ENCODE assay signal across 8 mouse cellular contexts in genomic region chr5:72503531-72504523, GRCm38 (mm10). TPM values are rescaled to one million over a fixed set of nuclear protein-coding genes. Genes with fewer than 3 reads are reported as not detected.
A peak's percentile ranks its signal among the peaks of the same experiment; 100 is the strongest.
DNase-seq lines count a peak whose midpoint lies in the region; ATAC-seq lines count a peak whose summit lies in the region.

Corin (minus strand) TSS chr5:72504473.

- peak within 1 kb of the TSS; percentile 41 for H3K4me3 ChIP-seq in embryonic facial prominence, embryonic 12.5 days
- H3K4me3 ChIP-seq in liver, embryonic 13.5 days (replicated peaks): peak within 1 kb of the TSS; percentile 32
- peak within 1 kb of the TSS; percentile 45 for H3K4me3 ChIP-seq in stomach, embryonic 16.5 days (replicated peaks; ENCODE audit: low read length)

- peak; percentile 9 for DNase-seq in gastrocnemius, postnatal 14 days
- DNase-seq in gastrocnemius, postnatal 36 days: no peak
- peak in 1 of 2 experiments; percentile 53 for DNase-seq in heart, postnatal 36 days
- no peak for DNase-seq in liver, embryonic 13.5 days
- DNase-seq in thymus, postnatal 10 days (ENCODE audit: low spot score in 2 of 2): no peak
- DNase-seq in layer of hippocampus, adult 8-10 months (ENCODE audit: low spot score in 2 of 2): no peak

- H3K27ac ChIP-seq in embryonic facial prominence, embryonic 12.5 days: no peak within 1 kb of the TSS
- H3K27ac ChIP-seq in liver, embryonic 13.5 days: no peak within 1 kb of the TSS
- no peak within 1 kb of the TSS for H3K27ac ChIP-seq in stomach, embryonic 16.5 days (ENCODE audit: low read length)

- H3K4me2 ChIP-seq in embryonic facial prominence, embryonic 12.5 days (replicated peaks): peak within 1 kb of the TSS; percentile 61
- peak within 1 kb of the TSS; percentile 50 for H3K4me2 ChIP-seq in liver, embryonic 13.5 days
- peak within 1 kb of the TSS; percentile 77 for H3K4me2 ChIP-seq in stomach, embryonic 16.5 days (ENCODE audit: low read depth, low read length)

- H3K4me1 ChIP-seq in embryonic facial prominence, embryonic 12.5 days: peaks cover 8% of the 10 kb centered on the region; the same call in 1 of the 2 replicates
- peaks cover 8% of the 10 kb centered on the region; the same call in 1 of the 2 replicates for H3K4me1 ChIP-seq in liver, embryonic 13.5 days (replicated peaks)
- peaks cover 11% of the 10 kb centered on the region for H3K4me1 ChIP-seq in stomach, embryonic 16.5 days (ENCODE audit: control insufficient read depth, insufficient read depth, low read length)

- H3K27me3 ChIP-seq in embryonic facial prominence, embryonic 12.5 days: peaks cover 39% of the 10 kb centered on the region
- peaks cover 38% of the 10 kb centered on the region for H3K27me3 ChIP-seq in liver, embryonic 13.5 days
- peaks cover 27% of the 10 kb centered on the region for H3K27me3 ChIP-seq in stomach, embryonic 16.5 days (ENCODE audit: control insufficient read depth, insufficient read depth, low read length)

- peak within 1 kb of the TSS; percentile 32; the same call in 1 of the 2 replicates for H3K9ac ChIP-seq in embryonic facial prominence, embryonic 12.5 days
- H3K9ac ChIP-seq in liver, embryonic 13.5 days: no peak within 1 kb of the TSS
- peak within 1 kb of the TSS; percentile 37 for H3K9ac ChIP-seq in stomach, embryonic 16.5 days (ENCODE audit: low read length)

- H3K9me3 ChIP-seq in embryonic facial prominence, embryonic 12.5 days: no peaks in the 10 kb centered on the region
- no peaks in the 10 kb centered on the region for H3K9me3 ChIP-seq in liver, embryonic 13.5 days (replicated peaks)
- H3K9me3 ChIP-seq in stomach, embryonic 16.5 days (replicated peaks; ENCODE audit: control insufficient read depth, low read length): no peaks in the 10 kb centered on the region

- no peaks in the 10 kb centered on the region for H3K36me3 ChIP-seq in embryonic facial prominence, embryonic 12.5 days
- H3K36me3 ChIP-seq in liver, embryonic 13.5 days: no peaks in the 10 kb centered on the region
- no peaks in the 10 kb centered on the region for H3K36me3 ChIP-seq in stomach, embryonic 16.5 days (ENCODE audit: control insufficient read depth, insufficient read depth, low read length)

- intact Hi-C loops in gastrocnemius, postnatal 14 days (cut with DNase I; ENCODE audit: low total_unique reads): no loop called here
- intact Hi-C loops in gastrocnemius, postnatal 36 days (cut with DNase I): loop anchor here (10.0 kb wide), 1 partner anchor 149 kb away; no protein-coding TSS in a partner anchor
- intact Hi-C loops in heart, postnatal 36 days (cut with DNase I): loop anchor here (2.0 to 5.0 kb wide), 2 partner anchors 92 to 153 kb away; no protein-coding TSS in a partner anchor

- ATAC-seq in embryonic facial prominence, embryonic 12.5 days (ENCODE audit: insufficient number of reproducible peaks, insufficient read depth, low FRiP score, low TSS enrichment): peak; percentile 26; the same call in 1 of the 2 replicates
- ATAC-seq in liver, embryonic 13.5 days (ENCODE audit: low read depth): no peak
- peak; percentile 46; the same call in 1 of the 2 replicates for ATAC-seq in stomach, embryonic 16.5 days (ENCODE audit: insufficient read depth, low FRiP score)

- WGBS in embryonic facial prominence, embryonic 12.5 days: 2% methylated on average over 64 of the region's 64 CpGs
- WGBS in liver, embryonic 13.5 days (ENCODE audit: insufficient replicate concordance): 2% methylated on average over 64 of the region's 64 CpGs
- WGBS in stomach, embryonic 16.5 days: 1% methylated on average over 64 of the region's 64 CpGs

RNA-seq across cellular contexts. Expression of gene Corin, which starts in this region (rescaled TPM):
- total RNA-seq in gastrocnemius, postnatal 14 days (2021): under 1 TPM; 0.29 to 0.42 TPM
- total RNA-seq in gastrocnemius, postnatal 36 days (2021): under 1 TPM in 1 of 2 experiments, not detected in 1; 0.17 TPM
- 4.8 and 5.6 TPM in 2 replicates for polyA plus RNA-seq in embryonic facial prominence, embryonic 12.5 days (2016; fragmentation: Nextera tagmentation; extraction: Ambion mirVana)
- 100 to 1,000 TPM; 147 to 164 TPM for total RNA-seq in heart, postnatal 36 days (2021)
- polyA plus RNA-seq in liver, embryonic 13.5 days (2015; fragmentation: Nextera tagmentation; extraction: Ambion mirVana): 0.16 and 0.22 TPM in 2 replicates
- polyA plus RNA-seq in stomach, embryonic 16.5 days (2015; fragmentation: Nextera tagmentation; extraction: Ambion mirVana): 1.9 and 3.5 TPM in 2 replicates
- under 1 TPM; 0.16 to 0.52 (median 0.27) TPM for total RNA-seq in layer of hippocampus, adult 8-10 months (2022)

Comparison
In these comparisons a context has a peak if more than half of its experiments do, and no peak if none do; other contexts are left out.
1. RNA of gene Corin (total RNA-seq): 147 to 164 TPM in heart, postnatal 36 days; 0.29 to 0.42 TPM in gastrocnemius, postnatal 14 days, 0.16 to 0.52 TPM in layer of hippocampus, adult 8-10 months and 0.17 TPM in gastrocnemius, postnatal 36 days; every median in the first group is over 10 times any median in the second.
2. Peak in DNase-seq in gastrocnemius, postnatal 14 days; RNA of the gene not detected or under 1 TPM.
3. Peak in every context shown above with its lines, with median percentiles within 50 percentile points of each other: H3K4me2 ChIP-seq and H3K4me3 ChIP-seq.